Mouse (Mus musculus) monocyte, adult 2 months (primary cell): ENCODE measurements around the gene Mum1l1.
"Not testable (repeated sequence)": the region's sequence is repeated elsewhere in the genome, so short reads cannot be mapped to it uniquely, and the experiment has no call there.

ENCODE experiments used
- DNase-seq, 2 experiments: peaks; one replicate each; pipeline ENCODE4 v3.0.0; 2022; ENCODE audit warnings: low spot score in 2 of 2, low read depth in 1 of 2

Mum1l1 gene

GRCm38 (mm10) chrX:139209829-139210225, at the start of gene Mum1l1:
Gene Mum1l1 (plus strand): TSS chrX:139210042.
- DNase-seq: no peak

GRCm38 (mm10) chrX:139178928-139179327, 30.9 kb upstream of the Mum1l1 start, which contains the start of gene 4933428M09Rik:
Gene 4933428M09Rik (plus strand): TSS chrX:139179228.
- DNase-seq: no peak

- DNase-seq: not testable (repeated sequence)
Observed at GRCm38 (mm10) chrX:139191506-139191905, 18.3 kb upstream of the Mum1l1 start.

GRCm38 (mm10) chrX:139194572-139195279, 15.1 kb upstream of the Mum1l1 start:
- no peak for DNase-seq

- not testable (repeated sequence) for DNase-seq
Observed at GRCm38 (mm10) chrX:139209191-139209828, 532 bp upstream of the Mum1l1 start.

- no peak for DNase-seq
Observed at GRCm38 (mm10) chrX:139214765-139215164, 4.9 kb downstream of the Mum1l1 start.

GRCm38 (mm10) chrX:139216409-139216808, 6.6 kb downstream of the Mum1l1 start:
- DNase-seq: no peak

- DNase-seq: no peak
Observed at GRCm38 (mm10) chrX:139216991-139217593, 7.2 kb downstream of the Mum1l1 start.

- DNase-seq: no peak
Observed at GRCm38 (mm10) chrX:139217776-139218175, 7.9 kb downstream of the Mum1l1 start.

- DNase-seq: no peak
Observed at GRCm38 (mm10) chrX:139219017-139219416, 9.2 kb downstream of the Mum1l1 start.

- no peak for DNase-seq
Observed at GRCm38 (mm10) chrX:139220830-139221229, 11.0 kb downstream of the Mum1l1 start.

- no peak for DNase-seq
Observed at GRCm38 (mm10) chrX:139221893-139222292, 12.1 kb downstream of the Mum1l1 start.

- no peak for DNase-seq
Observed at GRCm38 (mm10) chrX:139231143-139231542, 21.3 kb downstream of the Mum1l1 start.

- no peak for DNase-seq
Observed at GRCm38 (mm10) chrX:139247294-139247693, 37.5 kb downstream of the Mum1l1 start.

- no peak for DNase-seq
Observed at GRCm38 (mm10) chrX:139257072-139257471, 47.2 kb downstream of the Mum1l1 start.

GRCm38 (mm10) chrX:139281966-139282365, 72.1 kb downstream of the Mum1l1 start:
- DNase-seq: no peak
